Mouse (Mus musculus): ENCODE measurements around the gene Atp2b2. TPM values are rescaled to one million over a fixed set of nuclear protein-coding genes. Genes with fewer than 3 reads are reported as not detected.
A peak's percentile ranks its signal among the peaks of the same experiment; 100 is the strongest.

The Atp2b2 gene
- polyA plus RNA-seq, 1 experiment from 2014 or later = 13.4 TPM

GRCm38 (mm10) chr6:113696582-113697221 is 345.7 kb downstream of the Atp2b2 start, which contains the start of gene Tatdn2:
Gene Tatdn2 (plus strand): TSS chr6:113697050.
- ATAC-seq (peak; percentile 100), DNase-seq (ENCODE audit: low spot score) (peak; percentile 99)
- H3K9me3 ChIP-seq (replicated peaks; ENCODE audit: control insufficient read depth, low read length) = no peaks in the 10 kb centered on the region
- peak within 1 kb of the TSS; percentile 99 for H3K4me2 ChIP-seq (ENCODE audit: low read length)
- H3K27ac ChIP-seq (ENCODE audit: low read depth, low read length) = peak within 1 kb of the TSS; percentile 71; the same call in 1 of the 2 replicates
- peaks cover 15% of the 10 kb centered on the region for H3K36me3 ChIP-seq (ENCODE audit: control insufficient read depth, insufficient read depth, low read length)
- under 1% methylated on average over 57 of the region's 58 CpGs for WGBS
- H3K4me3 ChIP-seq (ENCODE audit: low read depth, low read length) = peak within 1 kb of the TSS; percentile 84
- peak within 1 kb of the TSS; percentile 83 for H3K9ac ChIP-seq (ENCODE audit: low read length)
- peaks cover 16% of the 10 kb centered on the region for H3K4me1 ChIP-seq (ENCODE audit: control insufficient read depth, insufficient read depth, low read length)
- no peaks in the 10 kb centered on the region for H3K27me3 ChIP-seq (replicated peaks; ENCODE audit: control insufficient read depth, insufficient read depth, low read length)

- 90% methylated on average over 4 of the region's 4 CpGs for WGBS
- Histone ChIP-seq H3K9ac (ENCODE audit: low read length) (peak overlapping the region; percentile 45; the same call in 1 of the 2 replicates), H3K4me1 (ENCODE audit: control insufficient read depth, insufficient read depth, low read length) (peaks cover 16% of the 10 kb centered on the region)
Observed at GRCm38 (mm10) chr6:113695766-113696355, 346.6 kb downstream of the Atp2b2 start.

GRCm38 (mm10) chr6:113695203-113695602 is 347.2 kb downstream of the Atp2b2 start:
- H3K9ac ChIP-seq (ENCODE audit: low read length) = no peak overlapping the region
- WGBS = 77% methylated on average over 1 of the region's 1 CpGs
- H3K27ac ChIP-seq (ENCODE audit: low read depth, low read length) = no peak overlapping the region
- H3K9me3 ChIP-seq (replicated peaks; ENCODE audit: control insufficient read depth, low read length) = no peaks in the 10 kb centered on the region
- no peak overlapping the region for H3K4me2 ChIP-seq (ENCODE audit: low read length)
- no peaks in the 10 kb centered on the region for H3K27me3 ChIP-seq (replicated peaks; ENCODE audit: control insufficient read depth, insufficient read depth, low read length)
- H3K4me1 ChIP-seq (ENCODE audit: control insufficient read depth, insufficient read depth, low read length) = peaks cover 16% of the 10 kb centered on the region
- no peak overlapping the region for H3K4me3 ChIP-seq (ENCODE audit: low read depth, low read length)
- ATAC-seq (no peak), DNase-seq (ENCODE audit: low spot score) (no peak)
- peaks cover 7% of the 10 kb centered on the region; the same call in 1 of the 2 replicates for H3K36me3 ChIP-seq (ENCODE audit: control insufficient read depth, insufficient read depth, low read length)

More at GRCm38 (mm10) chr6:113695766-113696355, 346.6 kb downstream of the Atp2b2 start:
- no peaks in the 10 kb centered on the region for H3K9me3 ChIP-seq (replicated peaks; ENCODE audit: control insufficient read depth, low read length)
- no peak for ATAC-seq
- H3K36me3 ChIP-seq (ENCODE audit: control insufficient read depth, insufficient read depth, low read length) = peaks cover 9% of the 10 kb centered on the region; the same call in 1 of the 2 replicates
- no peak overlapping the region for H3K27ac ChIP-seq (ENCODE audit: low read depth, low read length)
- no peaks in the 10 kb centered on the region for H3K27me3 ChIP-seq (replicated peaks; ENCODE audit: control insufficient read depth, insufficient read depth, low read length)
- no peak for DNase-seq (ENCODE audit: low spot score)
- H3K4me2 ChIP-seq (ENCODE audit: low read length) = peak overlapping the region; percentile 99
- H3K4me3 ChIP-seq (ENCODE audit: low read depth, low read length) = peak overlapping the region; percentile 84

Small RNA genes within 50 kb of the gene (microRNA-seq; reads per million reads assigned to microRNA genes)
- not detected for gene Mir7042

Other genes with a start within 250 kb of the Atp2b2 start
- gene Slc6a11, start 88.6 kb upstream of the Atp2b2 start, polyA plus RNA-seq (2014; fragmentation: Nextera tagmentation; extraction: Ambion mirVana) = 8.1 and 11.6 TPM in 2 replicates
- 74.0 and 95.1 TPM in 2 replicates for gene Slc6a1, start 240.0 kb upstream of the Atp2b2 start, polyA plus RNA-seq (2014; fragmentation: Nextera tagmentation; extraction: Ambion mirVana)

All from forebrain, embryonic 14.5 days (tissue).